9 mouse cellular contexts compared by ENCODE assay signal in the genomic region with DNA sequence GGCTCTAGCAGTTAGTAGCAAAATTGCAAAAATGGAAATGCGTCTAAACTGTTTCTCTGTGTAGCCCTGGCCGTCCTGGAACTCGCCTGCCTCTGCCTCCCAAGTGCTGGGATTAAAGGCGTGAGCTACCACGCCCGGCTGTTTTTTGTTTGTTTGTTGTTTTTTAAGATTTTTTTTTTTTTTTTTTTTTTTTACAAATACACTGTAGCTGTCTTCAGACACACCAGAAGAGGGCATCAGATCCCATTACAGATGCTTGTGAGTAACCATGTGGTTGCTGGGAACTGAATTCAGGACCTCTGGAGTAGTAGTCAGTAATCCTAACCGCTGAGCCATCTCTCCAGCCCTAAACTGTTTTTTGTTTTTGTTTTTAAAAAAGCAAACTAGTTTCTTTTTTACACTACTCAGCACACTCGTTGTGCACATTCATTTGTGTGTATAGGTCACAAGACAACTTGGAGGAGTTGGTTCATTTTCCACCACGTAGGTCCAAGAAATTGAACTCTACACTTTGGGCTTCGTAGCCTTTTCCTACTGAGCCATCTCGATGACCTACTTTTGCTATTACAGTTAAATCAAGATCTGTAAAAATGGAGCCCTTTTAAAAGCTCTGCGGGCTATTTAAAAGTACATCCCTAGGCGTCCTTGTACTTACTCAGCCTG. TPM values are rescaled to one million over a fixed set of nuclear protein-coding genes. Genes with fewer than 3 reads are reported as not detected.
DNase-seq lines count a peak whose midpoint lies in the region; ATAC-seq and TF ChIP-seq lines count a peak whose summit lies in the region.
"Had no signal": no experiment of that assay in that cellular context is flagged by ENCODE, and none has a peak within 500 bp of the region (broad histone marks: within the 10 kb centered on the region; RNA-seq: fewer than 3 reads in every experiment).

No protein-coding gene starts in this region.

- peaks cover 0 to 39% of the 10 kb centered on the region in 2 experiments; a peak in 3 of 4 replicates for H3K4me1 ChIP-seq in heart, embryonic 14.5 days (ENCODE audit: control insufficient read depth in 2 of 2, insufficient read depth in 2 of 2, low read length in 2 of 2)
- peaks cover 44% of the 10 kb centered on the region for H3K4me1 ChIP-seq in hindbrain, embryonic 10.5 days (replicated peaks)
- peaks cover 29% of the 10 kb centered on the region for H3K4me1 ChIP-seq in liver, postnatal 0 days (ENCODE audit: insufficient read depth)

- H3K4me3 ChIP-seq in heart, embryonic 14.5 days (ENCODE audit: control insufficient read depth in 1 of 2, insufficient read depth in 1 of 2, low read depth in 1 of 2, low read length in 2 of 2): peak overlapping the region in 1 of 2 experiments; percentile 75; a peak in 3 of 4 replicates
- H3K4me3 ChIP-seq in hindbrain, embryonic 10.5 days: peak overlapping the region; percentile 78
- H3K4me3 ChIP-seq in liver, postnatal 0 days (ENCODE audit: low read depth, low read length): peak overlapping the region; percentile 70

- ATAC-seq in heart, embryonic 14.5 days (ENCODE audit: insufficient number of reproducible peaks, insufficient read depth, low FRiP score, low read depth): no peak
- ATAC-seq in liver, postnatal 0 days: no peak

- peak overlapping the region; percentile 87 for H3K4me2 ChIP-seq in heart, embryonic 14.5 days (ENCODE audit: low read length)
- peak overlapping the region; percentile 91 for H3K4me2 ChIP-seq in liver, postnatal 0 days (ENCODE audit: low read depth, low read length)

- H3K27ac ChIP-seq in heart, embryonic 14.5 days (replicated peaks in 1 of 2; ENCODE audit: control insufficient read depth in 1 of 2, insufficient read depth in 1 of 2, low read depth in 2 of 2, low read length in 2 of 2): peak overlapping the region; percentile 96 to 98
- H3K27ac ChIP-seq in hindbrain, embryonic 10.5 days: peak overlapping the region; percentile 92
- H3K27ac ChIP-seq in liver, postnatal 0 days (ENCODE audit: low read depth): peak overlapping the region; percentile 92

- no peaks in the 10 kb centered on the region for H3K9me3 ChIP-seq in heart, embryonic 14.5 days (ENCODE audit: control insufficient read depth, low read length)
- H3K9me3 ChIP-seq in hindbrain, embryonic 10.5 days: no peaks in the 10 kb centered on the region
- no peaks in the 10 kb centered on the region for H3K9me3 ChIP-seq in liver, postnatal 0 days (ENCODE audit: low read length)

- H3K9ac ChIP-seq in heart, embryonic 14.5 days (ENCODE audit: low read length): peak overlapping the region; percentile 86
- H3K9ac ChIP-seq in liver, postnatal 0 days (replicated peaks): peak overlapping the region; percentile 76

- no peak for TF ChIP-seq EP300 in liver, postnatal 0 days (IDR thresholded peaks at IDR 0.05; ENCODE audit: low read depth)

- WGBS in heart, embryonic 14.5 days: 76% methylated on average over 13 of the region's 13 CpGs
- 79% methylated on average over 13 of the region's 13 CpGs for WGBS in hindbrain, embryonic 10.5 days
- 73% methylated on average over 13 of the region's 13 CpGs for WGBS in liver, postnatal 0 days (ENCODE audit: insufficient replicate concordance)

- DNase-seq in heart, postnatal 4 days: no peak
- peak; percentile 48 for DNase-seq in ES-CJ7 (ENCODE audit: low read depth, low spot score)
- no peak for DNase-seq in hindbrain, embryonic 10.5 days (ENCODE audit: low spot score)
- DNase-seq in liver, postnatal 0 days: no peak
- DNase-seq in left cerebral cortex, postnatal 25 days (ENCODE audit: low spot score in 2 of 2): no peak
- no peak for DNase-seq in cerebellum, adult 18-20 months
- DNase-seq in adrenal gland, postnatal 14 days: no peak
- DNase-seq: thymus, postnatal 4 days had no signal

- TF ChIP-seq CTCF in liver, postnatal 0 days (IDR thresholded peaks at IDR 0.05; ENCODE audit: low read depth): no peak

- intact Hi-C loops in left cerebral cortex, postnatal 25 days (cut with DNase I): loop anchor here (5.0 kb wide), 1 partner anchor 36 kb away; the partner anchor contains the start of gene Cdkn2aipnl

- H3K27me3 ChIP-seq in heart, embryonic 14.5 days (ENCODE audit: control insufficient read depth, insufficient read depth, low read length): no peaks in the 10 kb centered on the region
- H3K27me3 ChIP-seq in hindbrain, embryonic 10.5 days (ENCODE audit: insufficient read depth, poor library complexity, severe bottlenecking): no peaks in the 10 kb centered on the region
- H3K27me3 ChIP-seq in liver, postnatal 0 days (ENCODE audit: insufficient read depth, low read length): no peaks in the 10 kb centered on the region

- peaks cover 2% of the 10 kb centered on the region; the same call in 1 of the 2 replicates for H3K36me3 ChIP-seq in heart, embryonic 14.5 days (ENCODE audit: control insufficient read depth, insufficient read depth, low read length)
- H3K36me3 ChIP-seq in hindbrain, embryonic 10.5 days: peaks cover under 1% of the 10 kb centered on the region; the same call in 1 of the 2 replicates
- peaks cover under 1% of the 10 kb centered on the region; the same call in 1 of the 2 replicates for H3K36me3 ChIP-seq in liver, postnatal 0 days (replicated peaks; ENCODE audit: insufficient read depth, low read length)

RNA-seq across cellular contexts. Expression of gene Cdkl3, which starts 1.0 kb away (rescaled TPM):
- polyA plus RNA-seq in heart, embryonic 14.5 days (2014; fragmentation: Nextera tagmentation; extraction: Ambion mirVana): 9.1 and 10.1 TPM in 2 replicates
- 10 to 100 TPM in 1 of 2 experiments, 1 to 10 TPM in 1; 9.1 to 11.7 TPM for total RNA-seq in heart, postnatal 4 days (2021)
- 8.3 and 11.7 TPM in 2 replicates for polyA plus RNA-seq in hindbrain, embryonic 10.5 days (2016; fragmentation: Nextera tagmentation; extraction: Ambion mirVana)
- 1.6 and 1.7 TPM in 2 replicates for polyA plus RNA-seq in liver, postnatal 0 days (2015; fragmentation: Nextera tagmentation; extraction: Ambion mirVana)
- 10 to 100 TPM; 12.5 to 12.9 TPM for total RNA-seq in left cerebral cortex, postnatal 25 days (2021)
- 4.3 and 5.6 TPM in 2 replicates for total RNA-seq in adrenal gland, postnatal 14 days (2021)

RNA-seq across cellular contexts. Expression of gene Ube2b, which starts 2.4 kb away (rescaled TPM):
- 187 and 193 TPM in 2 replicates for polyA plus RNA-seq in heart, embryonic 14.5 days (2014; fragmentation: Nextera tagmentation; extraction: Ambion mirVana)
- 100 to 1,000 TPM; 137 to 153 TPM for total RNA-seq in heart, postnatal 4 days (2021)
- polyA plus RNA-seq in hindbrain, embryonic 10.5 days (2016; fragmentation: Nextera tagmentation; extraction: Ambion mirVana): 205 and 207 TPM in 2 replicates
- 127 and 148 TPM in 2 replicates for polyA plus RNA-seq in liver, postnatal 0 days (2015; fragmentation: Nextera tagmentation; extraction: Ambion mirVana)
- 100 to 1,000 TPM; 191 to 200 TPM for total RNA-seq in left cerebral cortex, postnatal 25 days (2021)
- total RNA-seq in adrenal gland, postnatal 14 days (2021): 152 and 153 TPM in 2 replicates

RNA-seq across cellular contexts. Expression of gene Cdkn2aipnl, which starts 35.5 kb away (rescaled TPM):
- polyA plus RNA-seq in heart, embryonic 14.5 days (2014; fragmentation: Nextera tagmentation; extraction: Ambion mirVana): 68.5 and 69.3 TPM in 2 replicates
- 10 to 100 TPM; 25.4 to 30.7 TPM for total RNA-seq in heart, postnatal 4 days (2021)
- 133 and 134 TPM in 2 replicates for polyA plus RNA-seq in hindbrain, embryonic 10.5 days (2016; fragmentation: Nextera tagmentation; extraction: Ambion mirVana)
- polyA plus RNA-seq in liver, postnatal 0 days (2015; fragmentation: Nextera tagmentation; extraction: Ambion mirVana): 30.7 and 33.3 TPM in 2 replicates
- total RNA-seq in left cerebral cortex, postnatal 25 days (2021): 10 to 100 TPM; 31.8 to 35.6 TPM
- 20.1 and 24.9 TPM in 2 replicates for total RNA-seq in adrenal gland, postnatal 14 days (2021)
